Mouse (Mus musculus) hindbrain, postnatal 0 days (tissue): ENCODE data around the gene Nsrp1. TPM values are rescaled to one million over a fixed set of nuclear protein-coding genes. Genes with fewer than 3 reads are reported as not detected.

Experiments
- ATAC-seq: fragments of 200-750 bp; cut with Nextera tagmentation; 2 replicates; pipeline ENCODE4 v1.8.0; 2017; ENCODE audit warnings: mild to moderate bottlenecking, moderate TSS enrichment, moderate library complexity
- DNase-seq: peaks from one replicate; pipeline ENCODE4 v3.0.0-alpha.2; 2015; ENCODE audit warnings: low spot score
- H3K27ac ChIP-seq: fragments of 300-500 bp; sonication (generic); 2 replicates; pipeline ENCODE4 v1.5.1; 2014; ENCODE audit warnings: mild to moderate bottlenecking
- H3K27me3 ChIP-seq: fragments of 300-500 bp; sonication (generic); 2 replicates; pipeline ENCODE4 v1.6.1; 2014; ENCODE audit warnings: low read length, mixed read lengths; ENCODE audit not compliant: insufficient read depth
- H3K36me3 ChIP-seq: fragments of 300-500 bp; sonication (generic); 2 replicates; pipeline ENCODE4 v1.6.1; 2014; ENCODE audit warnings: low read length, mixed read lengths; ENCODE audit not compliant: insufficient read depth
- H3K4me1 ChIP-seq: fragments of 300-500 bp; sonication (generic); 2 replicates; pipeline ENCODE4 v1.6.1; 2014; ENCODE audit warnings: antibody characterized with exemption, low read length, mixed read lengths; ENCODE audit not compliant: insufficient read depth
- H3K4me2 ChIP-seq: fragments of 300-500 bp; sonication (generic); 2 replicates; pipeline ENCODE4 v1.6.1; 2014; ENCODE audit warnings: low read depth, mild to moderate bottlenecking, low read length, moderate library complexity, mixed read lengths
- H3K4me3 ChIP-seq: fragments of 300-500 bp; sonication (generic); 2 replicates; pipeline ENCODE4 v1.5.1; 2014; ENCODE audit warnings: low read length
- H3K9ac ChIP-seq: fragments of 300-500 bp; sonication (generic); replicated peaks from 2 replicates; pipeline ENCODE4 v1.6.1; 2014; ENCODE audit warnings: mild to moderate bottlenecking, low read length, moderate library complexity, mixed read lengths
- H3K9me3 ChIP-seq: fragments of 300-500 bp; sonication (generic); 2 replicates; pipeline ENCODE4 v1.6.1; 2016; ENCODE audit warnings: low read length, mixed read lengths
- CTCF ChIP-seq: IDR thresholded peaks from 2 replicates; pipeline ENCODE4 v1.5.1; 2016; ENCODE audit warnings: antibody characterized with exemption, control low read depth, low read depth
- WGBS: fragments of 180-500 bp; shearing (Covaris S2); extraction: QIAGEN DNeasy Blood & Tissue Kit; methylation state at CpG from one replicate; pipeline ENCODE4 v1.1.7; 2014; 5-methylcytosine and 5-hydroxymethylcytosine counted together
- microRNA counts: library from miRNA; unstranded; fragments of <30 nt; microRNA quantifications from one replicate; lab custom pipeline; 2015
- microRNA-seq, 2 experiments: library from miRNA; unstranded; fragments of <30 nt; microRNA quantifications; one replicate each; pipeline ENCODE4; 2016
- polyA plus RNA-seq: library from polyadenylated mRNA; unstranded; fragments of >200 nt; fragmentation: Nextera tagmentation; extraction: Ambion mirVana; gene quantifications from 2 replicates; pipeline ENCODE4 v1.2.1, GENCODE M21; 2015
- total RNA-seq: library from RNA; depleted of rRNA; stranded (reverse); fragments of >200 nt; gene quantifications from 2 replicates; pipeline ENCODE4 v1.2.3, GENCODE M21; 2014; rRNA removed

Gene Nsrp1
- total and polyA plus RNA-seq, 2 experiments from 2014 or later: 2.2 to 58.1 TPM

- Histone ChIP-seq H3K27ac (no peak overlapping the region), H3K4me2 (no peak overlapping the region), H3K9me3 (no peaks in the 10 kb centered on the region), H3K4me1 (no peaks in the 10 kb centered on the region), H3K4me3 (no peak overlapping the region), H3K9ac (no peak overlapping the region), H3K36me3 (no peaks in the 10 kb centered on the region), H3K27me3 (peaks cover 21% of the 10 kb centered on the region)
- no peak for TF ChIP-seq CTCF
- WGBS: 43% methylated on average over 20 of the region's 20 CpGs
- ATAC-seq (no peak), DNase-seq (no peak)
These were observed 82.1 kb downstream of the Nsrp1 start for GRCm38 (mm10) chr11:76995966-76996672.

MicroRNA genes within 50 kb of the gene (microRNA counts, 519-probe panel; counts per million panel counts)
- microRNA mmu-miR-423-3p (lab: Ali Mortazavi, UCI): 3,190 counts per million, percentile 53 among the panel's probes with 10 or more counts
- microRNA mmu-miR-423-5p (lab: Ali Mortazavi, UCI): 2,866 counts per million, percentile 44 among the panel's probes with 10 or more counts

Small RNA genes lying within 50 kb of the gene (microRNA-seq; reads per million reads assigned to microRNA genes)
- gene Mir423: 1,027 to 1,577 reads per million in 2 experiments

Other genes with a start within 250 kb of the Nsrp1 start
- 34.7 and 41.3 TPM in 2 replicates for gene Cpd, start 231.4 kb downstream of the Nsrp1 start, total RNA-seq
- gene Cpd, start 231.4 kb downstream of the Nsrp1 start, polyA plus RNA-seq: 3.9 and 5.7 TPM in 2 replicates
- gene Tmigd1, start 176.3 kb downstream of the Nsrp1 start, total RNA-seq: 0.26 TPM in 1 of 2 replicates, not detected in the other
- not detected in 2 replicates for gene Tmigd1, start 176.3 kb downstream of the Nsrp1 start, polyA plus RNA-seq
- 56.4 and 58.8 TPM in 2 replicates for gene Blmh, start 153.6 kb downstream of the Nsrp1 start, total RNA-seq
- 123 and 131 TPM in 2 replicates for gene Blmh, start 153.6 kb downstream of the Nsrp1 start, polyA plus RNA-seq
- 23.9 and 28.0 TPM in 2 replicates for gene Slc6a4, start 79.8 kb downstream of the Nsrp1 start, total RNA-seq
- 12.4 and 17.6 TPM in 2 replicates for gene Slc6a4, start 79.8 kb downstream of the Nsrp1 start, polyA plus RNA-seq
- gene Efcab5, start 110.5 kb upstream of the Nsrp1 start, total RNA-seq: 0.78 and 0.93 TPM in 2 replicates
- gene Efcab5, start 110.5 kb upstream of the Nsrp1 start, polyA plus RNA-seq: 0.51 and 0.76 TPM in 2 replicates
- 30.1 and 30.3 TPM in 2 replicates for gene Ssh2, start 137.9 kb upstream of the Nsrp1 start, total RNA-seq
- 10.1 and 10.9 TPM in 2 replicates for gene Ssh2, start 137.9 kb upstream of the Nsrp1 start, polyA plus RNA-seq